In the genomic region with DNA sequence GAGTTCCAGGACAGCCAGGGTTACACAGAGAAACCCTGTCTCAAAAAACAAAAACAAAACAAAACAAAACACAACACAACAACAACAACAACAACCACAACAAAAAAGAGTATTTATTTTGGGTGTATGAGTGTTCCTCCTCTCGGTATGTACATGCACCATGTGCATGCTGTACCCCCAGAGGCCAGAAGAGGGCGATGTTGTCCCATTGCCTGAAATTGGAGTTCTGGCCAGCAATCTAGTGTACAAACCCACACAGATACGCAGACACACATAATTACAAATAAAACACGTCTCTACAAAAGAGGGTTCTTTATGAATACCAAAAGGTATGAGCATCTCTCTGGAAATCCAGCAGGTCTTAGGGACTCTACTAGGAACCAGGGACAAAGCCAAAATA, we compare ENCODE assay signal across 9 mouse cellular contexts.
DNase-seq lines count a peak whose midpoint lies in the region; ATAC-seq and TF ChIP-seq lines count a peak whose summit lies in the region.
"Had no signal": no experiment of that assay in that cellular context is flagged by ENCODE, and none has a peak within 500 bp of the region (broad histone marks: within the 10 kb centered on the region; RNA-seq: fewer than 3 reads in every experiment).

No protein-coding gene starts in this region.

- H3K9me3 ChIP-seq in lung, embryonic 14.5 days (ENCODE audit: low read depth, low read length), result no peaks in the 10 kb centered on the region
- no peaks in the 10 kb centered on the region for H3K9me3 ChIP-seq in limb, embryonic 10.5 days (replicated peaks)
- H3K9me3 ChIP-seq: lung, embryonic 15.5 days had no signal

- H3K4me2 ChIP-seq in lung, embryonic 14.5 days, result no peak overlapping the region
- H3K4me2 ChIP-seq: lung, embryonic 15.5 days had no signal

- H3K4me3 ChIP-seq in lung, embryonic 14.5 days (ENCODE audit: low read depth, low read length), result no peak overlapping the region
- H3K4me3 ChIP-seq in limb, embryonic 10.5 days, result no peak overlapping the region
- H3K4me3 ChIP-seq: lung, embryonic 15.5 days had no signal

- no peaks in the 10 kb centered on the region for H3K4me1 ChIP-seq in lung, embryonic 14.5 days (ENCODE audit: insufficient read depth)
- H3K4me1 ChIP-seq in limb, embryonic 10.5 days, result no peaks in the 10 kb centered on the region
- H3K4me1 ChIP-seq: lung, embryonic 15.5 days had no signal

- peak; percentile 63 for TF ChIP-seq CTCF in lung, embryonic 14.5 days (IDR thresholded peaks at IDR 0.05; ENCODE audit: low read depth)

- no peak overlapping the region for H3K9ac ChIP-seq in lung, embryonic 14.5 days
- H3K9ac ChIP-seq: lung, embryonic 15.5 days had no signal

- H3K36me3 ChIP-seq in lung, embryonic 14.5 days (ENCODE audit: insufficient read depth), result no peaks in the 10 kb centered on the region
- no peaks in the 10 kb centered on the region for H3K36me3 ChIP-seq in limb, embryonic 10.5 days
- H3K36me3 ChIP-seq: lung, embryonic 15.5 days had no signal

- no peak overlapping the region for H3K27ac ChIP-seq in lung, embryonic 14.5 days (ENCODE audit: low read depth)
- H3K27ac ChIP-seq in limb, embryonic 10.5 days, result no peak overlapping the region
- H3K27ac ChIP-seq: lung, embryonic 15.5 days had no signal

- no peak for ATAC-seq in lung, embryonic 14.5 days (ENCODE audit: insufficient read depth)
- ATAC-seq in activated CD4-positive, CD25-positive, alpha-beta regulatory T cell, adult 4 months, result no peak

- WGBS in lung, embryonic 14.5 days, result 67% methylated on average over 4 of the region's 4 CpGs
- 76% methylated on average over 4 of the region's 4 CpGs for WGBS in limb, embryonic 10.5 days

- H3K27me3 ChIP-seq in lung, embryonic 14.5 days (ENCODE audit: insufficient read depth, low read length), result no peaks in the 10 kb centered on the region
- H3K27me3 ChIP-seq in limb, embryonic 10.5 days (ENCODE audit: low read depth, poor library complexity, severe bottlenecking), result no peaks in the 10 kb centered on the region
- H3K27me3 ChIP-seq: lung, embryonic 15.5 days had no signal

- intact Hi-C loops in gastrocnemius, postnatal 14 days (cut with DNase I; ENCODE audit: low total_unique reads), result no loop called here

- peak; percentile 26 for DNase-seq in gastrocnemius, postnatal 10 days
- DNase-seq in gastrocnemius, adult 18-20 months (ENCODE audit: low spot score), result no peak
- DNase-seq in lung, embryonic 14.5 days, result peak; percentile 28
- DNase-seq in lung, adult 18-20 months, result no peak
- DNase-seq in ZHBTc4 (ENCODE audit: low read depth, low spot score), result peak; percentile 81
- DNase-seq in limb, embryonic 10.5 days (ENCODE audit: low spot score), result peak; percentile 41
- no peak for DNase-seq in gastrocnemius, postnatal 14 days

Comparison
In these comparisons a context has a peak if more than half of its experiments do, and no peak if none do; other contexts are left out.
1. DNase-seq: peak in gastrocnemius, postnatal 10 days (single experiment), lung, embryonic 14.5 days (single experiment), ZHBTc4 (single experiment) and limb, embryonic 10.5 days (single experiment); none in gastrocnemius, adult 18-20 months (single experiment), lung, adult 18-20 months (0 of 2) and gastrocnemius, postnatal 14 days (single experiment).